Mouse (Mus musculus) mammary gland, adult 2 months (tissue): ENCODE data around the gene Bmt2. TPM values are rescaled to one million over a fixed set of nuclear protein-coding genes. Genes with fewer than 3 reads are reported as not detected.

Experiments
- polyA plus RNA-seq: library from polyadenylated mRNA; depleted of rRNA; stranded (reverse); fragments of >200 nt; gene quantifications from 2 replicates; pipeline ENCODE4 v1.2.3, GENCODE M21; 2012; ENCODE audit warnings: low replicate concordance; rRNA removed

Gene Bmt2
- 1.1 and 2.6 TPM in 2 replicates for polyA plus RNA-seq

GRCm38 (mm10) chr6:13677818-13678282, at the start of gene Bmt2:
Gene Bmt2 (minus strand): TSS chr6:13677966.

GRCm38 (mm10) chr6:13607621-13608493, 69.9 kb downstream of the Bmt2 start, which contains the start of gene Tmem168:
Gene Tmem168 (minus strand): TSS chr6:13608100.

Other genes starting within 250 kb of the Bmt2 start
- 9.4 and 11.1 TPM in 2 replicates for gene Tmem168, start 69.9 kb downstream of the Bmt2 start, polyA plus RNA-seq
- 0.27 and 0.43 TPM in 2 replicates for gene Gpr85, start 162.0 kb upstream of the Bmt2 start, polyA plus RNA-seq
- 13.3 and 46.2 TPM in 2 replicates for gene 2610001J05Rik, start 193.6 kb upstream of the Bmt2 start, polyA plus RNA-seq